Mouse (Mus musculus) olfactory bulb, adult 2 months (tissue): ENCODE measurements around the gene Coq9.

Experiments used
- CTCF ChIP-seq: fragments of 200-500 bp; IDR thresholded peaks from 2 replicates; pipeline ENCODE4 v1.5.1; 2012; ENCODE audit warnings: low read depth, mild to moderate bottlenecking, low read length, moderate library complexity; ENCODE audit not compliant: insufficient read depth
- POLR2A ChIP-seq: fragments of 200-500 bp; IDR thresholded peaks from 2 replicates; pipeline ENCODE4 v1.6.1; 2012; ENCODE audit warnings: mild to moderate bottlenecking, low read depth, low read length, moderate library complexity; ENCODE audit not compliant: insufficient read depth

DNA sequence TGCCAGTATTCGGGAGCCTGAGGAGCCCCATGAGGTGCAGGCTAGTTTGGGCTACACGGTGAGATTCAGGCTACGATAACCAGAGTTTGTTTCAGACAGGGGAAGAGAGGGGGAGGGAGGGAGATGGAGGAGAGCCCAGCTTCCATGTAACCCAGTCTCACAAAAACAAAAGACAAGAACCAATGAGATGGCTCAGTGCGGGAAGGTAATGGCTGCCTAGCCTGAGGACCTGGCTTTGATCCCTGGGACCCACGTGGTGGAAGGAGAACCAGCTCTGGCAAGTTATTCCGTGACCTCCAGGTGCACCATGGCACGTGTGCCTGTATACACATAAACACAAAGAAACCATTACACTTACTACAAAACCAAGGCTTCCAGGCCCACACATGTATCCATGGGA, 17.6 kb upstream of the Coq9 start:
- TF ChIP-seq CTCF (no peak), POLR2A (no peak)
